In genomic region chr7:132208946-132209651, GRCm38 (mm10) we compare ENCODE assay signal across 21 mouse cellular contexts. TPM values are rescaled to one million over a fixed set of nuclear protein-coding genes. Genes with fewer than 3 reads are reported as not detected.
A peak's percentile ranks its signal among the peaks of the same experiment; 100 is the strongest.
DNase-seq lines count a peak whose midpoint lies in the region; ATAC-seq lines count a peak whose summit lies in the region.
"Had no signal": no experiment of that assay in that cellular context is flagged by ENCODE, and none has a peak within 500 bp of the region (broad histone marks: within the 10 kb centered on the region; RNA-seq: fewer than 3 reads in every experiment).

No protein-coding gene starts in this region.

- no peaks in the 10 kb centered on the region for H3K36me3 ChIP-seq in forebrain, embryonic 14.5 days (ENCODE audit: control insufficient read depth, insufficient read depth, low read length)
- H3K36me3 ChIP-seq in forebrain, embryonic 13.5 days (ENCODE audit: poor library complexity, severe bottlenecking) = no peaks in the 10 kb centered on the region
- no peaks in the 10 kb centered on the region for H3K36me3 ChIP-seq in midbrain, embryonic 16.5 days (ENCODE audit: control insufficient read depth, insufficient read depth, low read length)
- H3K36me3 ChIP-seq in midbrain, embryonic 10.5 days = no peaks in the 10 kb centered on the region
- H3K36me3 ChIP-seq: embryonic facial prominence, embryonic 15.5 days; heart, embryonic 13.5 days; limb, embryonic 13.5 days; liver, embryonic 15.5 days; neural tube, embryonic 12.5 days; stomach, embryonic 15.5 days had no signal

- peak; percentile 57 for DNase-seq in forebrain, embryonic 14.5 days (ENCODE audit: low spot score)
- no peak for DNase-seq in midbrain, embryonic 10.5 days (ENCODE audit: low spot score)
- peak; percentile 50 to 73 for DNase-seq in left cerebral cortex, adult 9 months (ENCODE audit: low spot score in 2 of 2)
- DNase-seq in right cerebral cortex, postnatal 25 days = peak; percentile 65
- no peak for DNase-seq in urinary bladder, postnatal 14 days (ENCODE audit: low spot score)
- DNase-seq in yolk sac, embryonic 10.5 days (ENCODE audit: low spot score) = no peak
- DNase-seq: cerebellum, postnatal 14 days; embryo, embryonic 11 days; heart, postnatal 36 days; kidney, adult 18-20 months; kidney, postnatal 10 days; thymus, postnatal 14 days had no signal

- H3K4me3 ChIP-seq in forebrain, embryonic 14.5 days (ENCODE audit: low read depth, low read length) = no peak overlapping the region
- H3K4me3 ChIP-seq in forebrain, embryonic 13.5 days = no peak overlapping the region
- H3K4me3 ChIP-seq in midbrain, embryonic 16.5 days (ENCODE audit: low read depth, low read length) = no peak overlapping the region
- no peak overlapping the region for H3K4me3 ChIP-seq in midbrain, embryonic 10.5 days
- H3K4me3 ChIP-seq: embryonic facial prominence, embryonic 15.5 days; heart, embryonic 13.5 days; limb, embryonic 13.5 days; liver, embryonic 15.5 days; neural tube, embryonic 12.5 days; stomach, embryonic 15.5 days had no signal

- no peaks in the 10 kb centered on the region for H3K27me3 ChIP-seq in forebrain, embryonic 14.5 days (replicated peaks; ENCODE audit: control insufficient read depth, insufficient read depth, low read length)
- H3K27me3 ChIP-seq in forebrain, embryonic 13.5 days = no peaks in the 10 kb centered on the region; the same call in 1 of the 2 replicates
- H3K27me3 ChIP-seq in midbrain, embryonic 16.5 days (ENCODE audit: control insufficient read depth, insufficient read depth, low read depth, low read length) = no peaks in the 10 kb centered on the region
- no peaks in the 10 kb centered on the region for H3K27me3 ChIP-seq in midbrain, embryonic 10.5 days (ENCODE audit: low read depth, poor library complexity, severe bottlenecking)
- H3K27me3 ChIP-seq: embryonic facial prominence, embryonic 15.5 days; neural tube, embryonic 12.5 days; stomach, embryonic 15.5 days had no signal

- H3K9ac ChIP-seq in forebrain, embryonic 14.5 days (ENCODE audit: low read length) = no peak overlapping the region
- H3K9ac ChIP-seq in forebrain, embryonic 13.5 days = no peak overlapping the region
- H3K9ac ChIP-seq in midbrain, embryonic 16.5 days (ENCODE audit: low read depth, low read length) = peak overlapping the region; percentile 27; the same call in 1 of the 2 replicates
- H3K9ac ChIP-seq: embryonic facial prominence, embryonic 15.5 days; heart, embryonic 13.5 days; limb, embryonic 13.5 days; liver, embryonic 15.5 days; neural tube, embryonic 12.5 days; stomach, embryonic 15.5 days had no signal

- peaks cover 10% of the 10 kb centered on the region for H3K4me1 ChIP-seq in forebrain, embryonic 14.5 days (ENCODE audit: control insufficient read depth, insufficient read depth, low read length)
- H3K4me1 ChIP-seq in forebrain, embryonic 13.5 days = peaks cover 28% of the 10 kb centered on the region
- peaks cover 13% of the 10 kb centered on the region for H3K4me1 ChIP-seq in midbrain, embryonic 16.5 days (ENCODE audit: control insufficient read depth, insufficient read depth, low read length)
- H3K4me1 ChIP-seq in midbrain, embryonic 10.5 days = peaks cover 18% of the 10 kb centered on the region; the same call in 1 of the 2 replicates
- H3K4me1 ChIP-seq: liver, embryonic 15.5 days; neural tube, embryonic 12.5 days had no signal

- 68% methylated on average over 9 of the region's 9 CpGs for WGBS in forebrain, embryonic 14.5 days
- WGBS in forebrain, embryonic 13.5 days = 73% methylated on average over 9 of the region's 9 CpGs
- 72% methylated on average over 9 of the region's 9 CpGs for WGBS in midbrain, embryonic 16.5 days
- 84% methylated on average over 9 of the region's 9 CpGs for WGBS in midbrain, embryonic 10.5 days

- no peak for ATAC-seq in forebrain, embryonic 14.5 days
- ATAC-seq in forebrain, embryonic 13.5 days = no peak; the same call in 1 of the 2 replicates
- no peak for ATAC-seq in midbrain, embryonic 16.5 days
- ATAC-seq: lung, postnatal 0 days had no signal

- H3K4me2 ChIP-seq in forebrain, embryonic 14.5 days (ENCODE audit: low read length) = no peak overlapping the region
- no peak overlapping the region for H3K4me2 ChIP-seq in forebrain, embryonic 13.5 days
- H3K4me2 ChIP-seq in midbrain, embryonic 16.5 days (ENCODE audit: low read length) = no peak overlapping the region
- H3K4me2 ChIP-seq: embryonic facial prominence, embryonic 15.5 days; heart, embryonic 13.5 days; limb, embryonic 13.5 days; liver, embryonic 15.5 days; neural tube, embryonic 12.5 days; stomach, embryonic 15.5 days had no signal

- H3K27ac ChIP-seq in forebrain, embryonic 14.5 days (ENCODE audit: low read depth, low read length) = no peak overlapping the region; the same call in 1 of the 2 replicates
- H3K27ac ChIP-seq in forebrain, embryonic 13.5 days = no peak overlapping the region; the same call in 1 of the 2 replicates
- H3K27ac ChIP-seq in midbrain, embryonic 16.5 days (ENCODE audit: low read length) = no peak overlapping the region
- no peak overlapping the region for H3K27ac ChIP-seq in midbrain, embryonic 10.5 days (replicated peaks)
- H3K27ac ChIP-seq: embryonic facial prominence, embryonic 15.5 days; heart, embryonic 13.5 days; limb, embryonic 13.5 days; liver, embryonic 15.5 days; neural tube, embryonic 12.5 days; stomach, embryonic 15.5 days had no signal

- no peaks in the 10 kb centered on the region for H3K9me3 ChIP-seq in forebrain, embryonic 14.5 days (replicated peaks; ENCODE audit: control insufficient read depth, low read length)
- H3K9me3 ChIP-seq in forebrain, embryonic 13.5 days (replicated peaks) = no peaks in the 10 kb centered on the region
- no peaks in the 10 kb centered on the region for H3K9me3 ChIP-seq in midbrain, embryonic 16.5 days (replicated peaks; ENCODE audit: control insufficient read depth, low read length, poor library complexity, severe bottlenecking)
- no peaks in the 10 kb centered on the region for H3K9me3 ChIP-seq in midbrain, embryonic 10.5 days (replicated peaks)
- H3K9me3 ChIP-seq: embryonic facial prominence, embryonic 15.5 days; heart, embryonic 13.5 days; limb, embryonic 13.5 days; liver, embryonic 15.5 days; neural tube, embryonic 12.5 days; stomach, embryonic 15.5 days had no signal

RNA-seq across cellular contexts. Expression of gene Cpxm2, which starts 54.6 kb away (rescaled TPM):
- 1.2 and 1.6 TPM in 2 replicates for polyA plus RNA-seq in forebrain, embryonic 14.5 days (2014; fragmentation: Nextera tagmentation; extraction: Ambion mirVana)
- polyA plus RNA-seq in forebrain, embryonic 13.5 days (2015; fragmentation: Nextera tagmentation; extraction: Ambion mirVana) = 0.65 and 0.87 TPM in 2 replicates
- 1.3 and 1.6 TPM in 2 replicates for polyA plus RNA-seq in midbrain, embryonic 16.5 days (2015; fragmentation: Nextera tagmentation; extraction: Ambion mirVana)
- 0.93 and 0.94 TPM in 2 replicates for polyA plus RNA-seq in midbrain, embryonic 10.5 days (2016; fragmentation: Nextera tagmentation; extraction: Ambion mirVana)

Comparison
In these comparisons a context has a peak if more than half of its experiments do, and no peak if none do; other contexts are left out.
1. DNase-seq: peak in forebrain, embryonic 14.5 days (single experiment), left cerebral cortex, adult 9 months (2 of 2) and right cerebral cortex, postnatal 25 days (single experiment); none in midbrain, embryonic 10.5 days (single experiment), urinary bladder, postnatal 14 days (single experiment) and yolk sac, embryonic 10.5 days (single experiment).